9 mouse cellular contexts compared by ENCODE assay signal in genomic region chr16:17144339-17144738, GRCm38 (mm10). TPM values are rescaled to one million over a fixed set of nuclear protein-coding genes. Genes with fewer than 3 reads are reported as not detected.
A peak's percentile ranks its signal among the peaks of the same experiment; 100 is the strongest.
DNase-seq lines count a peak whose midpoint lies in the region; ATAC-seq and TF ChIP-seq lines count a peak whose summit lies in the region.
"Had no signal": no experiment of that assay in that cellular context is flagged by ENCODE, and none has a peak within 500 bp of the region (broad histone marks: within the 10 kb centered on the region; RNA-seq: fewer than 3 reads in every experiment).

Gene Ydjc (plus strand): TSS chr16:17144621.

- peak; percentile 20 for DNase-seq in CD4-positive, CD25-positive, alpha-beta regulatory T cell, adult 2 months (ENCODE audit: low read depth, low spot score)
- DNase-seq in MEL-GATA-1-ER (ENCODE audit: extremely low read depth, low read depth), result peak; percentile 69
- no peak for DNase-seq in hindbrain, embryonic 14.5 days (ENCODE audit: low spot score)
- peak; percentile 27 for DNase-seq in midbrain, embryonic 10.5 days (ENCODE audit: low spot score)
- DNase-seq in ovary, adult 18-20 months (ENCODE audit: low spot score), result no peak
- DNase-seq in heart, adult 2 months, result no peak
- DNase-seq in right cerebral cortex, adult 2 months (ENCODE audit: low spot score in 2 of 2), result no peak

- intact Hi-C loops in heart, adult 2 months (cut with DNase I), result no loop called here

- ATAC-seq in CD4-positive, CD25-positive, alpha-beta regulatory T cell, adult 4 months, result no peak
- ATAC-seq in hindbrain, embryonic 14.5 days (ENCODE audit: low FRiP score), result no peak

- H3K9me3 ChIP-seq in hindbrain, embryonic 14.5 days (ENCODE audit: control insufficient read depth, low read length), result no peaks in the 10 kb centered on the region
- no peaks in the 10 kb centered on the region for H3K9me3 ChIP-seq in midbrain, embryonic 10.5 days (replicated peaks)

- no peak for TF ChIP-seq POLR2A in heart, adult 2 months (IDR thresholded peaks at IDR 0.05; ENCODE audit: insufficient read depth, low read depth, low read length)

- TF ChIP-seq EP300 in heart, adult 2 months (IDR thresholded peaks at IDR 0.05; ENCODE audit: insufficient read depth, low read depth, low read length), result no peak

- no peaks in the 10 kb centered on the region for H3K36me3 ChIP-seq in hindbrain, embryonic 14.5 days (replicated peaks; ENCODE audit: control insufficient read depth, insufficient read depth)
- H3K36me3 ChIP-seq in midbrain, embryonic 10.5 days, result no peaks in the 10 kb centered on the region
- H3K36me3 ChIP-seq in heart, adult 2 months (ENCODE audit: control insufficient read depth, insufficient read depth, low read length), result no peaks in the 10 kb centered on the region

- no peak for TF ChIP-seq CTCF in heart, adult 2 months (IDR thresholded peaks at IDR 0.05)

- H3K27me3 ChIP-seq in hindbrain, embryonic 14.5 days (ENCODE audit: control insufficient read depth, insufficient read depth, low read length), result no peaks in the 10 kb centered on the region
- H3K27me3 ChIP-seq in midbrain, embryonic 10.5 days (ENCODE audit: low read depth, poor library complexity, severe bottlenecking), result peaks cover 24% of the 10 kb centered on the region
- no peaks in the 10 kb centered on the region for H3K27me3 ChIP-seq in heart, adult 2 months (ENCODE audit: control insufficient read depth, insufficient read depth, low read length)

- no peak within 1 kb of the TSS for H3K27ac ChIP-seq in hindbrain, embryonic 14.5 days
- H3K27ac ChIP-seq in midbrain, embryonic 10.5 days (replicated peaks), result no peak within 1 kb of the TSS
- no peak within 1 kb of the TSS for H3K27ac ChIP-seq in heart, adult 2 months

- H3K4me3 ChIP-seq in hindbrain, embryonic 14.5 days (replicated peaks; ENCODE audit: low read length), result no peak within 1 kb of the TSS
- no peak within 1 kb of the TSS for H3K4me3 ChIP-seq in midbrain, embryonic 10.5 days
- no peak within 1 kb of the TSS for H3K4me3 ChIP-seq in heart, adult 2 months
- H3K4me3 ChIP-seq: myocyte had no signal

- H3K4me2 ChIP-seq in hindbrain, embryonic 14.5 days (replicated peaks), result no peak within 1 kb of the TSS

- H3K9ac ChIP-seq in hindbrain, embryonic 14.5 days, result no peak within 1 kb of the TSS
- H3K9ac ChIP-seq in heart, adult 2 months (ENCODE audit: low read depth, low read length), result no peak within 1 kb of the TSS

- WGBS in hindbrain, embryonic 14.5 days, result 17% methylated on average over 7 of the region's 7 CpGs
- 10% methylated on average over 7 of the region's 7 CpGs for WGBS in midbrain, embryonic 10.5 days
- WGBS in heart, adult 2 months, result 33% methylated on average over 7 of the region's 7 CpGs

- no peaks in the 10 kb centered on the region for H3K79me2 ChIP-seq in heart, adult 2 months (replicated peaks; ENCODE audit: control insufficient read depth, insufficient read depth, low read length)

- H3K4me1 ChIP-seq in hindbrain, embryonic 14.5 days (replicated peaks; ENCODE audit: control insufficient read depth, insufficient read depth, low read length), result peaks cover 10% of the 10 kb centered on the region
- H3K4me1 ChIP-seq in midbrain, embryonic 10.5 days, result peaks cover 27% of the 10 kb centered on the region
- H3K4me1 ChIP-seq in heart, adult 2 months (ENCODE audit: control insufficient read depth, insufficient read depth, low read length), result no peaks in the 10 kb centered on the region

RNA-seq across cellular contexts. Expression of gene Ydjc, which starts in this region (rescaled TPM):
- 1 to 10 TPM; 6.9 to 8.4 TPM for polyA plus RNA-seq in CD4-positive, CD25-positive, alpha-beta regulatory T cell, adult 4 months (2017; shearing (Covaris generic))
- 47.5 and 49.2 TPM in 2 replicates for polyA plus RNA-seq in hindbrain, embryonic 14.5 days (2014; fragmentation: Nextera tagmentation; extraction: Ambion mirVana)
- 5.4 and 6.8 TPM in 2 replicates for polyA plus RNA-seq in midbrain, embryonic 10.5 days (2016; fragmentation: Nextera tagmentation; extraction: Ambion mirVana)
- total RNA-seq in heart, adult 2 months (2021), result 1 to 10 TPM; 2.4 to 2.5 TPM
- polyA plus RNA-seq in heart, adult 2 months (2012; rRNA removed), result 1.9 and 3.3 TPM in 2 replicates

Comparison
In these comparisons a context has a peak if more than half of its experiments do, and no peak if none do; other contexts are left out.
1. DNase-seq: peak in CD4-positive, CD25-positive, alpha-beta regulatory T cell, adult 2 months (single experiment), MEL-GATA-1-ER (single experiment) and midbrain, embryonic 10.5 days (single experiment); none in hindbrain, embryonic 14.5 days (single experiment), ovary, adult 18-20 months (single experiment), heart, adult 2 months (0 of 2) and right cerebral cortex, adult 2 months (0 of 2).